Mouse (Mus musculus) ES-E14 (cell line): Measurements from ENCODE around the gene Elovl5. TPM values are rescaled to one million over a fixed set of nuclear protein-coding genes. Genes with fewer than 3 reads are reported as not detected.

Experiments used
- DNase-seq: peaks from one replicate; pipeline ENCODE4 v3.0.0-alpha.2; 2013; ENCODE audit warnings: low read depth, low spot score
- H3K27ac ChIP-seq: 2 replicates; pipeline ENCODE4 v1.5.1; 2012; ENCODE audit warnings: low read depth, mild to moderate bottlenecking, low read length, moderate library complexity, mixed read lengths; ENCODE audit not compliant: poor library complexity, insufficient read depth, severe bottlenecking
- H3K36me3 ChIP-seq: 2 replicates; pipeline ENCODE4 v1.6.1; 2012; ENCODE audit warnings: mild to moderate bottlenecking, low read length, moderate library complexity, mixed read lengths; ENCODE audit not compliant: control insufficient read depth, poor library complexity, insufficient read depth, severe bottlenecking
- H3K4me1 ChIP-seq, 2 experiments: fragments of 150-350 bp in 1 of 2; sonication (generic) in 1 of 2; 2 replicates each; pipeline ENCODE4 v1.6.1; 2012; ENCODE audit warnings: low read length in 2 of 2, mild to moderate bottlenecking in 1 of 2, mixed read lengths in 1 of 2; ENCODE audit not compliant: control insufficient read depth in 2 of 2, insufficient read depth in 2 of 2, poor library complexity in 1 of 2
- H3K4me3 ChIP-seq, 2 experiments: fragments of 150-350 bp in 1 of 2; sonication (generic) in 1 of 2; 2 replicates each; pipeline ENCODE4 v1.5.1; 2012; ENCODE audit warnings: low read length in 2 of 2, low read depth in 1 of 2, mild to moderate bottlenecking in 1 of 2, mixed read lengths in 1 of 2; ENCODE audit not compliant: insufficient read depth in 1 of 2, poor library complexity in 1 of 2, severe bottlenecking in 1 of 2
- H3K9ac ChIP-seq: 2 replicates; pipeline ENCODE4 v1.6.1; 2012; ENCODE audit warnings: low read depth, mild to moderate bottlenecking, low read length, mixed read lengths; ENCODE audit not compliant: poor library complexity, insufficient read depth, severe bottlenecking
- H3K9me3 ChIP-seq: fragments of 150-350 bp; sonication (generic); 2 replicates; pipeline ENCODE4 v1.6.1; 2012; ENCODE audit warnings: low read depth, mild to moderate bottlenecking, low read length; ENCODE audit not compliant: control insufficient read depth, insufficient read depth
- CHD2 ChIP-seq: IDR thresholded peaks from 2 replicates; pipeline ENCODE4 v1.6.1; 2014; ENCODE audit warnings: mild to moderate bottlenecking, low read depth, low read length, inconsistent platforms
- HCFC1 ChIP-seq: IDR thresholded peaks from 2 replicates; pipeline ENCODE4 v1.6.1; 2012; ENCODE audit warnings: low read length, inconsistent platforms, borderline replicate concordance; ENCODE audit not compliant: insufficient read depth
- MAFK ChIP-seq: IDR thresholded peaks from 2 replicates; pipeline ENCODE4 v1.6.1; 2014; ENCODE audit warnings: mild to moderate bottlenecking, low read depth, low read length, inconsistent platforms; ENCODE audit not compliant: insufficient read depth
- ZC3H11A ChIP-seq: IDR thresholded peaks from 2 replicates; pipeline ENCODE4 v1.6.1; 2012; ENCODE audit warnings: low read depth, mild to moderate bottlenecking, inconsistent platforms, low read length, borderline replicate concordance
- ZNF384 ChIP-seq: IDR thresholded peaks from 2 replicates; pipeline ENCODE4 v1.6.1; 2012; ENCODE audit warnings: low read depth, low read length, inconsistent platforms
- in situ Hi-C, 2 experiments: fragments of 600-800 bp; cut with MboI; formaldehyde crosslinking; loops; one replicate each; pipeline ENCODE4 v1.15.1; 2025; ENCODE audit warnings: low sequenced_read_pairs in 2 of 2, inconsistent platforms in 1 of 2; ENCODE audit not compliant: unreplicated experiment in 2 of 2
- total RNA-seq: library from RNA; depleted of rRNA; stranded (reverse); fragments of 300-350 nt; gene quantifications from 2 replicates; pipeline ENCODE4 v1.2.3, GENCODE M21; 2012

Gene Elovl5
- total RNA-seq, 1 experiment, result 118 TPM

- H3K4me3 ChIP-seq, result no peak overlapping the region
- DNase-seq, result no peak
- H3K27ac ChIP-seq, result no peak overlapping the region
- in situ Hi-C loops, result no loop called here
- no peaks in the 10 kb centered on the region for H3K36me3 ChIP-seq
- H3K4me1 ChIP-seq, result peaks cover 3 to 4% of the 10 kb centered on the region in 2 experiments; a peak in 2 of 4 replicates
- H3K9me3 ChIP-seq, result no peaks in the 10 kb centered on the region
- no peak for TF ChIP-seq CHD2
- H3K9ac ChIP-seq, result no peak overlapping the region
Measured at GRCm38 (mm10) chr9:78003278-78003677, 86.1 kb downstream of the Elovl5 start.

GRCm38 (mm10) chr9:78005481-78005880 is 88.3 kb downstream of the Elovl5 start:
- DNase-seq, result peak; percentile 40
- Histone ChIP-seq H3K4me3 (no peak overlapping the region), H3K36me3 (no peaks in the 10 kb centered on the region), H3K27ac (no peak overlapping the region), H3K9me3 (no peaks in the 10 kb centered on the region), H3K4me1 (no peaks in the 10 kb centered on the region), H3K9ac (no peak overlapping the region)
- in situ Hi-C loops, result no loop called here
- TF ChIP-seq HCFC1, result no peak
- TF ChIP-seq CHD2, result no peak
- TF ChIP-seq ZNF384, result no peak
- TF ChIP-seq MAFK, result no peak
- peak; percentile 30; the same call in 1 of the 2 replicates for TF ChIP-seq ZC3H11A

- no peaks in the 10 kb centered on the region for H3K36me3 ChIP-seq
- H3K4me3 ChIP-seq, result peak overlapping the region; percentile 0 to 52; a peak in 3 of 4 replicates
- DNase-seq, result no peak
- in situ Hi-C loops, result no loop called here
- no peaks in the 10 kb centered on the region for H3K9me3 ChIP-seq
- TF ChIP-seq CHD2, result no peak
- no peak for TF ChIP-seq ZNF384
- TF ChIP-seq HCFC1, result no peak
- TF ChIP-seq ZC3H11A, result peak; percentile 16; the same call in 1 of the 2 replicates
- TF ChIP-seq MAFK, result peak; percentile 84
- H3K4me1 ChIP-seq, result no peaks in the 10 kb centered on the region
- no peak overlapping the region for H3K9ac ChIP-seq
- no peak overlapping the region for H3K27ac ChIP-seq
Measured at GRCm38 (mm10) chr9:78006209-78007001, 89.2 kb downstream of the Elovl5 start.

- TF ChIP-seq ZC3H11A, result no peak
- no peak for TF ChIP-seq MAFK
- no peak for TF ChIP-seq HCFC1
- no peak for TF ChIP-seq ZNF384
- no peak for TF ChIP-seq CHD2
- Histone ChIP-seq H3K36me3 (no peaks in the 10 kb centered on the region), H3K27ac (no peak overlapping the region), H3K9me3 (no peaks in the 10 kb centered on the region), H3K4me3 (no peak overlapping the region), H3K4me1 (no peaks in the 10 kb centered on the region), H3K9ac (no peak overlapping the region)
- DNase-seq, result no peak
- in situ Hi-C loops, result no loop called here
Measured at GRCm38 (mm10) chr9:78009382-78009781, 92.2 kb downstream of the Elovl5 start.

GRCm38 (mm10) chr9:78010187-78010586 is 93.0 kb downstream of the Elovl5 start:
- in situ Hi-C loops, result loop anchor here in 1 of 2 experiments (5.0 kb wide), 1 partner anchor 198 kb away; no protein-coding TSS in a partner anchor
- Histone ChIP-seq H3K4me3 (no peak overlapping the region), H3K9ac (no peak overlapping the region), H3K9me3 (no peaks in the 10 kb centered on the region), H3K4me1 (no peaks in the 10 kb centered on the region), H3K36me3 (no peaks in the 10 kb centered on the region), H3K27ac (no peak overlapping the region)
- DNase-seq, result no peak
- no peak for TF ChIP-seq MAFK
- no peak for TF ChIP-seq ZNF384
- TF ChIP-seq HCFC1, result no peak
- no peak for TF ChIP-seq ZC3H11A
- no peak for TF ChIP-seq CHD2
